Mouse (Mus musculus): ENCODE data around the gene 4930412O13Rik. TPM values are rescaled to one million over a fixed set of nuclear protein-coding genes. Genes with fewer than 3 reads are reported as not detected.

4930412O13Rik gene
- total RNA-seq (2021): not detected
- long read RNA-seq, experiment 1: 0 reads
- long read RNA-seq, experiment 2: 0 reads

GRCm38 (mm10) chr2:9881051-9881591 lies at the start of gene 4930412O13Rik:
Gene 4930412O13Rik (plus strand): TSS chr2:9881252.
- no peak for DNase-seq (ENCODE audit: low spot score in 2 of 2)

- no peak for DNase-seq (ENCODE audit: low spot score in 2 of 2)
Observed at GRCm38 (mm10) chr2:9833712-9834111, 47.3 kb upstream of the 4930412O13Rik start.

GRCm38 (mm10) chr2:9835195-9835594 lies 45.9 kb upstream of the 4930412O13Rik start:
- no peak for DNase-seq (ENCODE audit: low spot score in 2 of 2)

- no peak for DNase-seq (ENCODE audit: low spot score in 2 of 2)
Observed at GRCm38 (mm10) chr2:9852851-9853576, 28.0 kb upstream of the 4930412O13Rik start.

- no peak for DNase-seq (ENCODE audit: low spot score in 2 of 2)
Observed at GRCm38 (mm10) chr2:9855861-9856260, 25.2 kb upstream of the 4930412O13Rik start.

- DNase-seq (ENCODE audit: low spot score in 2 of 2): no peak
Observed at GRCm38 (mm10) chr2:9860698-9861097, 20.4 kb upstream of the 4930412O13Rik start.

GRCm38 (mm10) chr2:9867092-9867825 lies 13.8 kb upstream of the 4930412O13Rik start:
- no peak for DNase-seq (ENCODE audit: low spot score in 2 of 2)

- no peak for DNase-seq (ENCODE audit: low spot score in 2 of 2)
Observed at GRCm38 (mm10) chr2:9871141-9871716, 9.8 kb upstream of the 4930412O13Rik start.

GRCm38 (mm10) chr2:9871798-9872197 lies 9.3 kb upstream of the 4930412O13Rik start:
- DNase-seq (ENCODE audit: low spot score in 2 of 2): no peak

- DNase-seq (ENCODE audit: low spot score in 2 of 2): no peak
Observed at GRCm38 (mm10) chr2:9872682-9873081, 8.4 kb upstream of the 4930412O13Rik start.

GRCm38 (mm10) chr2:9873757-9874156 lies 7.3 kb upstream of the 4930412O13Rik start:
- DNase-seq (ENCODE audit: low spot score in 2 of 2): no peak

GRCm38 (mm10) chr2:9874467-9875219 lies 6.4 kb upstream of the 4930412O13Rik start:
- DNase-seq (ENCODE audit: low spot score in 2 of 2): no peak

- DNase-seq (ENCODE audit: low spot score in 2 of 2): no peak
Observed at GRCm38 (mm10) chr2:9875220-9875619, 5.8 kb upstream of the 4930412O13Rik start.

- DNase-seq (ENCODE audit: low spot score in 2 of 2): no peak
Observed at GRCm38 (mm10) chr2:9875676-9876357, 5.2 kb upstream of the 4930412O13Rik start.

- DNase-seq (ENCODE audit: low spot score in 2 of 2): no peak
Observed at GRCm38 (mm10) chr2:9876621-9877325, 4.3 kb upstream of the 4930412O13Rik start.

- DNase-seq (ENCODE audit: low spot score in 2 of 2): no peak
Observed at GRCm38 (mm10) chr2:9877326-9877690, 3.7 kb upstream of the 4930412O13Rik start.

GRCm38 (mm10) chr2:9877966-9878563 lies 3.0 kb upstream of the 4930412O13Rik start:
- DNase-seq (ENCODE audit: low spot score in 2 of 2): no peak

- DNase-seq (ENCODE audit: low spot score in 2 of 2): no peak
Observed at GRCm38 (mm10) chr2:9878564-9879081, 2.4 kb upstream of the 4930412O13Rik start.

GRCm38 (mm10) chr2:9879092-9879491 lies 2.0 kb upstream of the 4930412O13Rik start:
- DNase-seq (ENCODE audit: low spot score in 2 of 2): no peak
